Mouse (Mus musculus): Measurements from ENCODE around the gene Fgf22.

DNA sequence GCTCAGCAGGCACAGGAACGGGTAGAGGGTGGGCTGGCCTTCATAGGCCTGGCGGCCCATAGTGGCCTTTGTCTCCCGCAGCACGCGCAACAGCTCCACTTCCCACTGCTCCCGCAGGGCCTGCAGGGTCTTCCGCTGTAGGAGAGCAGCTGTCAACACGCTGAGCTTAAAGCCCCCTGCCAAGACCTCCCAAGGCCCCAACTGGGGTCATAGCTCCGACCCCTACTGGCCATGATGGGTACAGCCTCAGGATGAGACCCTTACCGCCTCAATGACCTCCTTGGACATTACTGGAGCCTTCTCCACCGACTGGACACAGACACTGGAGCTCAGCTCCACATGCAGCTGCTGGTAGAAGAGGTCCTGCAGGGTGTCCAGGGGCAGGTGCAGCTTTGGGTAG is 14.0 kb upstream of the Fgf22 start:
- no peak for TF ChIP-seq ZNF384 (IDR thresholded peaks at IDR 0.05; ENCODE audit: low read depth, low read length)
- no peak for TF ChIP-seq ZC3H11A (IDR thresholded peaks at IDR 0.05; ENCODE audit: borderline replicate concordance, low read depth, low read length)
- TF ChIP-seq HCFC1 (IDR thresholded peaks at IDR 0.05; ENCODE audit: borderline replicate concordance, insufficient read depth, low read length) = no peak
- TF ChIP-seq CHD2 (IDR thresholded peaks at IDR 0.05; ENCODE audit: low read depth, low read length) = no peak
